Mouse (Mus musculus) kidney, embryonic 16.5 days (tissue): ENCODE data around the gene Fam76a. TPM values are rescaled to one million over a fixed set of nuclear protein-coding genes. Genes with fewer than 3 reads are reported as not detected.
A peak's percentile ranks its signal among the peaks of the same experiment; 100 is the strongest.

Experiments used
- ATAC-seq: fragments of 200-750 bp; cut with Nextera tagmentation; 2 replicates; pipeline ENCODE4 v1.8.0; 2017; ENCODE audit warnings: moderate TSS enrichment; ENCODE audit not compliant: low FRiP score, low TSS enrichment
- H3K27ac ChIP-seq: fragments of 300-500 bp; sonication (generic); 2 replicates; pipeline ENCODE4 v1.5.1; 2014; ENCODE audit warnings: low read length
- H3K27me3 ChIP-seq: fragments of 300-500 bp; sonication (generic); 2 replicates; pipeline ENCODE4 v1.6.1; 2014; ENCODE audit warnings: low read length, control low read depth, mixed read lengths; ENCODE audit not compliant: insufficient read depth
- H3K36me3 ChIP-seq: fragments of 300-500 bp; sonication (generic); 2 replicates; pipeline ENCODE4 v1.6.1; 2014; ENCODE audit warnings: low read length, control low read depth, mixed read lengths; ENCODE audit not compliant: insufficient read depth
- H3K4me1 ChIP-seq: fragments of 300-500 bp; sonication (generic); 2 replicates; pipeline ENCODE4 v1.6.1; 2014; ENCODE audit warnings: low read length, control low read depth, mixed read lengths; ENCODE audit not compliant: insufficient read depth
- H3K4me2 ChIP-seq: fragments of 300-500 bp; sonication (generic); replicated peaks from 2 replicates; pipeline ENCODE4 v1.6.1; 2014; ENCODE audit warnings: low read depth, low read length
- H3K4me3 ChIP-seq: fragments of 300-500 bp; sonication (generic); 2 replicates; pipeline ENCODE4 v1.5.1; 2014; ENCODE audit warnings: mild to moderate bottlenecking, low read length
- H3K9ac ChIP-seq: fragments of 300-500 bp; sonication (generic); replicated peaks from 2 replicates; pipeline ENCODE4 v1.6.1; 2014; ENCODE audit warnings: low read length
- H3K9me3 ChIP-seq: fragments of 300-500 bp; sonication (generic); 2 replicates; pipeline ENCODE4 v1.6.1; 2016; ENCODE audit warnings: low read length, control low read depth
- WGBS: fragments of 180-500 bp; shearing (Covaris S2); extraction: QIAGEN DNeasy Blood & Tissue Kit; methylation state at CpG from one replicate; pipeline ENCODE4 v1.1.7; 2014; 5-methylcytosine and 5-hydroxymethylcytosine counted together
- polyA plus RNA-seq: library from polyadenylated mRNA; unstranded; fragments of >200 nt; fragmentation: Nextera tagmentation; extraction: Ambion mirVana; gene quantifications from 2 replicates; pipeline ENCODE4 v1.2.1, GENCODE M21; 2015

The Fam76a gene
- polyA plus RNA-seq, result 37.7 and 42.8 TPM in 2 replicates

DNA sequence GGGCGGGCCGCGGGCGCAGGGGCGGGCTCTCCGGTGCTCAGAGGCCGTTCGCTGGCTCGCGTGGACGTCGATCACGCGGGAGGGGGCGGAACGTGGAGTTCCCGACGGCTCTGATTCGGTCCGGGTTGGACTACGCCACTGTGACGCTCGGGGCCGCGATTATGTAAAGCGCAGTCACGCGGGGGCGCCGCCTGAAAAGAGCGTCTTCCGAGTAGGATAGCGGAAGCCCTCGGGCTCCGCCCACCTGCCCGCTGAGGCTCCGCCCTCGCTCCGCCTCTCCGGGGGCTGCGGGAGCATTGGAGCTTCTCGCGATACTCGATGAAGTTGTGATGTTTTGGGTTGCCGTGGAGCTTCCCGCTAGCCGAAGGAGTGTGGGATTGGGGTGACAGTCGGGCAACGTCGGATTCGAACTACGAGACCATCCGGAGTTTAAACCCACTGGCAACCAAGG lies at the start of gene Fam76a:
Fam76a (minus strand) TSS at position 1 of the 451 bp plus-strand sequence.
- Histone ChIP-seq H3K9ac (peak within 1 kb of the TSS; percentile 85), H3K4me2 (peak within 1 kb of the TSS; percentile 91), H3K36me3 (no peaks in the 10 kb centered on the region), H3K27me3 (no peaks in the 10 kb centered on the region), H3K4me1 (peaks cover 12% of the 10 kb centered on the region), H3K9me3 (no peaks in the 10 kb centered on the region), H3K27ac (peak within 1 kb of the TSS; percentile 82), H3K4me3 (peak within 1 kb of the TSS; percentile 96)
- ATAC-seq, result peak; percentile 99
- WGBS, result under 1% methylated on average over 52 of the region's 53 CpGs

DNA sequence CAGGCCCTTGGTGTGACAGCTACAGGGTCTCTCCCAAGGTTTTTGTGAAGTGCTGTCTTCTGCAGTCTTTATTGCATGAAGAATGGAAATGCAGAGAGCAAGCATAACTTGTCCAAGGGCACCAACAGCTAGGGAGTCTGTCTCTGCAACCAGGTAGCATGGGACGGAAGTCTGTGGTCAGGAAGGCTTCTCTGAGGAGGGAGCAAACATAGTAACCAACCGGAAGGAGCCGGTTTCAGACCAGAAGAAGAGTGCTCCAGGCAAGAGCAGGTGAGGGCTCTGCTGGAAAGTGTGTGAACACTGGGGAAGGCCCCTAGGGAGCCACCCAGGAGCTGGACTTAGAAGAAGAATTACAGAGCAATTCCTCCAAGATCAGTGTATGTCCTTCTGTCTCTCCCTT lies 49.7 kb upstream of the Fam76a start:
- Histone ChIP-seq H3K4me2 (no peak overlapping the region), H3K9me3 (no peaks in the 10 kb centered on the region), H3K27ac (no peak overlapping the region), H3K27me3 (peaks cover 24% of the 10 kb centered on the region), H3K36me3 (no peaks in the 10 kb centered on the region), H3K4me1 (peaks cover 33% of the 10 kb centered on the region), H3K9ac (no peak overlapping the region), H3K4me3 (no peak overlapping the region)
- ATAC-seq, result no peak
- WGBS, result 62% methylated on average over 3 of the region's 3 CpGs

DNA sequence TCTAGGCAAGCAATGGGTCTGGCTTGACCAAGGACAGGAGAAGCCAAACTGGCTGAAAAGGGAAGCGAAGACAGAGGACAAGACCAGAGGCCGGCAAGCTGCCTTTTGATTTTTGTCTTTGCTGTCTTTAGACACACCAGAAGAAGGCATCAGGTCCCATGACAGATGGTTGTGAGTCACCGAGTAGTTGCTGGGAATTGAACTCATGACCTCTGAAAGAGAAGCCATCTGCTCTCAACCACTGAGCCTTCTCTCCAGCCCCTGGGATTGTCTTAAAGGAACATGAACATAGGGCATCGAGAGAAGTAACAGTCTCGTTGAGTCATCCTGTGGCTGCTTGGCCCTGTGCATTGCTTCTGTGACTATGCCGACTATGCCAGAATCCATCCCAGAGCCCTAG lies 49.2 kb upstream of the Fam76a start:
- Histone ChIP-seq H3K27ac (no peak overlapping the region), H3K36me3 (no peaks in the 10 kb centered on the region), H3K4me3 (no peak overlapping the region), H3K4me2 (no peak overlapping the region), H3K4me1 (peaks cover 28% of the 10 kb centered on the region), H3K9ac (no peak overlapping the region), H3K27me3 (peaks cover 24% of the 10 kb centered on the region), H3K9me3 (no peaks in the 10 kb centered on the region)
- ATAC-seq, result no peak
- 69% methylated on average over 6 of the region's 6 CpGs for WGBS

- Histone ChIP-seq H3K4me2 (no peak overlapping the region), H3K27me3 (peaks cover 4% of the 10 kb centered on the region; the same call in 1 of the 2 replicates), H3K9me3 (no peaks in the 10 kb centered on the region), H3K4me1 (no peaks in the 10 kb centered on the region), H3K4me3 (no peak overlapping the region), H3K27ac (no peak overlapping the region), H3K36me3 (no peaks in the 10 kb centered on the region), H3K9ac (no peak overlapping the region)
- WGBS, result 44% methylated on average over 6 of the region's 6 CpGs
- no peak for ATAC-seq
Measured at GRCm38 (mm10) chr4:132968105-132968938, 46.0 kb upstream of the Fam76a start.

DNA sequence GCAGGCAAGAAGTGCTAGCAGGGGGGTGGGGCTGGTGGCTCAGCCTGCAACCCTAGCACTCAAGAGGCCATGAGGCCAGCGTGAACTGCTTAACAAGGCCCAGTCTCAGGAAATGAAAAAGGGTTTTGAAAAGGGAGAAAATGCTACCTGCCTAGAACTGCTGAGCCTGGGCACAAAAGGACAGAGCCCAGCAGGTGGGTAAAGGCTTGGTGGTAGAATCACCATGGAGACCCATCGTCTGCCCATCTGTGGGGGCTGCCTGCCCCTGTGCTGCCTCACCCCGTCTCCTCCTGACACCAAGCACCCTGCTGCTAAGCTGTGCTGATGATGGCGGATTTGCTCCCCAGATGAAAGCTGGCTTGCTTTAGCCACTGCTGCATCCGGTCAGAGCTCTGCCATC lies 42.1 kb upstream of the Fam76a start:
- Histone ChIP-seq H3K27me3 (no peaks in the 10 kb centered on the region), H3K36me3 (no peaks in the 10 kb centered on the region), H3K27ac (no peak overlapping the region), H3K4me1 (peaks cover 19% of the 10 kb centered on the region), H3K9ac (no peak overlapping the region), H3K4me2 (no peak overlapping the region), H3K9me3 (no peaks in the 10 kb centered on the region), H3K4me3 (no peak overlapping the region)
- ATAC-seq, result no peak
- WGBS, result 56% methylated on average over 5 of the region's 5 CpGs

- no peak overlapping the region for H3K4me2 ChIP-seq
- no peaks in the 10 kb centered on the region for H3K27me3 ChIP-seq
- no peak overlapping the region for H3K27ac ChIP-seq
- ATAC-seq, result no peak
- 51% methylated on average over 3 of the region's 3 CpGs for WGBS
- H3K4me3 ChIP-seq, result no peak overlapping the region
- H3K36me3 ChIP-seq, result no peaks in the 10 kb centered on the region
- no peaks in the 10 kb centered on the region for H3K9me3 ChIP-seq
- no peak overlapping the region for H3K9ac ChIP-seq
- peaks cover 23% of the 10 kb centered on the region for H3K4me1 ChIP-seq
Measured at GRCm38 (mm10) chr4:132964064-132964463, 41.7 kb upstream of the Fam76a start.

DNA sequence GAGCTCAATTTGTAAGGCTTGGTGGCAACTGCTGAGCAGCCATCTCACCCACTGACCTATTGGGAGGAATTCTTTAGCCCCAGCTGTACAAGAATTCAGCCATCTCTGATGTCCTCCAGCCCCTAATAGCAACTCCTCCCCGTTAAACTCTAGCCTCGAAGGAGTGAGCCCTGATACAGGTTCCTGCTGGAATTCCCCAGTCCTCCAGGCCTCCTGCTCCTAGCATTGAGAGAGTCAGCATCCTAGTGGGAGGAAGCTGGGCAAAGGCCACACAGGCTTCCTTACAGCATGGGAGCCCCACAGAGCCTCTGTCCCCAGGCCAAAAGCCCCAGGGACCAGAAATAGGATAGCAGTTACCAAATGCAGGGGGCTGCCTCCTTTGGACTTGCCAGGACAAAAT lies 41.1 kb upstream of the Fam76a start:
- Histone ChIP-seq H3K4me2 (no peak overlapping the region), H3K36me3 (no peaks in the 10 kb centered on the region), H3K9me3 (no peaks in the 10 kb centered on the region), H3K9ac (no peak overlapping the region), H3K27me3 (no peaks in the 10 kb centered on the region), H3K27ac (no peak overlapping the region), H3K4me3 (no peak overlapping the region), H3K4me1 (peaks cover 29% of the 10 kb centered on the region)
- no peak for ATAC-seq
- 32% methylated on average over 2 of the region's 2 CpGs for WGBS

GRCm38 (mm10) chr4:132962628-132963027 lies 40.3 kb upstream of the Fam76a start:
- Histone ChIP-seq H3K36me3 (no peaks in the 10 kb centered on the region), H3K4me1 (peaks cover 29% of the 10 kb centered on the region), H3K9ac (no peak overlapping the region), H3K4me3 (no peak overlapping the region), H3K27me3 (no peaks in the 10 kb centered on the region), H3K27ac (no peak overlapping the region), H3K4me2 (no peak overlapping the region), H3K9me3 (no peaks in the 10 kb centered on the region)
- ATAC-seq, result no peak
- WGBS, result 96% methylated on average over 4 of the region's 4 CpGs

DNA sequence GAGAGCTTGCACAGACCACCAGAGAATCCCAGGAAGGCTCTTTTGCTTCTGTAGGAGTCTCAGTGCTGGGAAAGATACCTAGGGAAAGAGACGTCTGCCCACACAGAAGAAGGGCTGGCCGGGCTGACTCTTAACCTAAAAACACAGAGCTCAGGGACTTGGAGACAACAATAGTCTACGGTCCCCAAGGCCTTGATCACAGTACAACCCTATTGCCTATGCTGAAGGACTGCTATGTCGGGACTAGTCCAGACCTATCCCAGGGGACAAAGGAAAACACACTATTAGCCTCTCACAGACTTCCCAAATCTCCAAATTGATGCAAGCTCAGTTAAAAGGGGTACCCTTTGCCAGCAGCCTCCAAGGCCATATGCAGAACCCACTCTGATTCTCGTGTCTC lies 39.5 kb upstream of the Fam76a start:
- peaks cover 29% of the 10 kb centered on the region for H3K4me1 ChIP-seq
- no peak overlapping the region for H3K9ac ChIP-seq
- WGBS, result 78% methylated on average over 5 of the region's 5 CpGs
- no peak overlapping the region for H3K4me2 ChIP-seq
- no peak for ATAC-seq
- no peak overlapping the region for H3K27ac ChIP-seq
- no peaks in the 10 kb centered on the region for H3K27me3 ChIP-seq
- H3K9me3 ChIP-seq, result no peaks in the 10 kb centered on the region
- H3K4me3 ChIP-seq, result no peak overlapping the region
- H3K36me3 ChIP-seq, result no peaks in the 10 kb centered on the region
